Mouse (Mus musculus) left cerebral cortex, adult 11 months (tissue): ENCODE measurements at regions not wholly inside any gene's neighbourhood (a gene's known extent, or its start where the extent isn't known, plus 50 kb on each side); places are given as distances from the start of the nearest gene placed in this dataset.

ENCODE experiments used
- DNase-seq: peaks from one replicate; pipeline ENCODE4 v3.0.0; 2022; ENCODE audit warnings: low spot score

DNA sequence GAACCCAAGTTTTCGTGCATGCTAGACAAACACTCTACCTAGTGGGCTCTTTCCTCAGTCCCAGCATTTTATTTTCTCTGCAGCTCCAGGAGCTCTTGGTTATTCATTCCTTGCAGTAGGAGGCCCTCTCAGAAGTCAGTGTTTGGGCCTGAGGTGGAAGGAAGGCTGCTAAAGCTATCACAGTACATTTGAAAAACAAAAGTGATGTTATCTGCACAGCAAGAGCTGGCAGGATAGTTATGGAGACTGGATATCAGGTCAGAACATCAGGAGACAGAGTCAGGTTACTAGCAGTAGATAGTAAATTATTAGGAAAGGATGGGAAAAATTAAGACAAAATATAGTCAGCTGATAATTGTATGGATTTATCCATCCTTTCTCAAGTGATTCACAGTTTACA, 152.2 kb downstream of the Mtx2 start:
- DNase-seq, result no peak

DNA sequence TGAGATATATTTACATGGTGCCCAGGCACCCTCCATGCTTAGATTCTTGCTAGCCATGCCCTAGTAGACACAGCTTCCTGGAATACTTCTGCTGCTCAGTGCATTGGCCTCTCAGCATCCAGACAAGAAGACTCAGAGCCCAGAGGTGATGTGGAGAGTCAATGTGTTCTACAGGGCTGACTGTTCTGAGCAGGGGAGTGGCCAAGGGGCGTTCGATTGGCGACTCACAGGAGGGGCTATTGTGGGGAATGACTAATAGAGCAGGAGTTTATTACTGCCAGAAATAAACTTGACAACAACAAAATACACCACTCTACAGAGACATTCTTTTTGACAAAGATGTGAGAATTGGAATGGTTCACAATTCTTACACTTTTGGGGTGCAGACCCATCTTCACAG, 156.3 kb downstream of the Mtx2 start:
- no peak for DNase-seq

DNA sequence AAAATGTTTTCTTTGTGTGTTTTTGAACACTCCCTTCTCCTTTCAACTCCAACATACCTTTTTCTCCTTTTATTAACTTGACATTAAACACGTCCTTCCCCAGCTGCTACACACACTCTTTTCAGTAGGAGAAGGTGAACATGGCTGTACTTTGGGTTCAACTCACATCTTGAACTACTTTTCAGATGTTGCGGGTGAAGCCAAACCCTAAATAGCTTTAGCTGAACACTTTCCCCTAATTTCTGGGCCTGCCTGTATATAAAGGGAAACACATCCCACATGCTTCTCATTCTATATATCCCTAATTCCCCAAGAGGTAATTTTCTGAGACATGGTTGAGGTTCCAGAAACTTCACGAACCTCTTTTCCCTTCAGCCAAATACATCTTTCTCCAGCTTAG, 168.2 kb downstream of the Mtx2 start:
- DNase-seq, result no peak

DNA sequence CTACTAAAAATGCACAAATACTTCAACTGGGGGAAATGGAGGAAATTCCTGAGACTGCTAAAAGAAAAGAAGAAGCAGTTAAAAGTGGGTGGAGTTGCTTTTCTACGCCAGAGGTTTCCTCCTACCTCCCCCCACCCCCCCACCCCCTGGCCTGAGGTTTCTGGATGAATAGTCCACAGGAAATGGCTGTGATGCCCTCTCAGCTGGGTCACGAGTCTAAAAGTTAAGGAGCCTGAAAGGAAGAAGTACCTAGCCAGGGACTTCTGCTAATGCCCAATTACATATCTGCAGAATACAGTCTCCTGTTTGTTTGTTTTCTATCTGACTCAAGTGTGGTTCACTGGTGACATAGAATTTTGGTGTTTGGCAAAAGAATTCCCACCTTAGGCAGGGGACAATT, 169.4 kb downstream of the Mtx2 start:
- no peak for DNase-seq

DNA sequence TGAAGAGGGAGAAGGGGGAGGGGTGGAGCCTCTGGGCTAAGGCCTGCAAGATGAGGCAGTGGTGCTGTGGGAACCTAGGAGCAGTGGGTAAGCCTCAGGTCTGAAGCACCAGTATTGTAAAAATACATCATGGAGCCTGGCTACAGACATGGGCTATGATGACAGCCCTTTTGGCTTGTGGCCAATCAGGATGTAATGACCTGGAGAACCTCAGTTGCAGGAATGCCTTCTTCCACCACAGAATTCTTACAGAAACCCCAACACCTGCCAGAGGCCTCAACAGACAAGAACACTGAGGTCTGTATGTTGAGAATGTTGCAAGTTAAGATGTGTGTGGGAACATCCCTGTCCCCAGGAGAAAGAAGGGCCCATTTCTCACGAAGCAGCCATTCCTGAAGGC, 172.1 kb downstream of the Mtx2 start:
- no peak for DNase-seq

DNA sequence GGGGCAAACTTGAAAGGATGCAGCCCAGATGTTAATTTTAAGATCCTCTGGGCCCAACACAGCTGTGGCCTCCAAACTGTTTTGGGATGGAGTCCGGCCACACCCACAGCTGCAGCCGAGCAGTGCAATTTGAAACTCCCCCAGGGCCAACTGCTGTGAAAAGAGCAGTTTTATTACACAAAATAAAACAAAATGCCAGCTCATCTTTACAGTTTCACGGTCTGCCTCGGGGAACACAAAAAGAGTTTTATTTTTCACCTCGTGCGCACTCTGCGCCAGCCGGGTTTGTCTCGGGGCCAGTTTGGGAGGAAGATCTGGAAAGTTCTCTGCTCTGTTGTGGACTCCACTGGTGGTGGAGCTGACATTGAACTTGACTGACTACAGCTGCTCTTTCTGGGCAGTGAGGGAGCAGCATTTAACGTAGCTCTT, 174.8 kb downstream of the Mtx2 start:
- no peak for DNase-seq

DNA sequence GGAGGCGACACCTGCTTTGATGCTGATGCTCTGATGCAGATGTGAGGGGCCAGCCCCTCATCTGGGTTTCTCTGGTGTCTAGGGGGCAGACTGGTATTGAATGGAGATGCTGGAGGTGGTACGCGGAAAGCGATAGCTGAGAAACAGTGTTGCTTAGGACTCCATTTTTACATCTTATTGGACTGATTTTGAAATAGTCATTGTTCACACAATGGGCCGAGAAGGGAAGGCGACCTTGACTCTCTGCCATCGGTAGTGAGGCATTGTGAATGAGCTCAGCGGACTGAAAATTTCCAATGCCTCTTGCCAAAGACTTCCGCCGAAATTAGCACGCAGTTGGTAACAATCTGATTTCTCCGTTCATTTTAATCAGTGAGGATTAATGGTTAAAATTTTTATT, 177.0 kb downstream of the Mtx2 start:
- no peak for DNase-seq

DNA sequence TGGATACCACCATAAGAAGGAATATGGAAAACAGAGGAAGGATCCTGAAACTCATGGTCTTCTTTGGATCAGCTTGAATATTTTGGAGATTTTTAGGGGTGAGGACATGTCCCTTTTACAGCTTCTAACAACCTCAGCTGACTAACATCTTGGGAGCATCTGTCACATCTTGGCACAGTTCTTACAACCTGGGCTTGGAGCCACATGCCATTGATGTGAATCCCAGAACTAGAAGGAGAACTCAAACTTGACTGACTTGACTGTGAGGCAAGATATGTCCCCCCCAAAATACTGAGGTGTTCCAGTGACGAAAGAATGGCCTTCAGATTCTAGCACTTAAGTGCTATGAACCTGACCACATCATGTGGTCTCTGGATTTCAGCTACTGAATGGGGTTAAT, 182.5 kb downstream of the Mtx2 start:
- no peak for DNase-seq

DNA sequence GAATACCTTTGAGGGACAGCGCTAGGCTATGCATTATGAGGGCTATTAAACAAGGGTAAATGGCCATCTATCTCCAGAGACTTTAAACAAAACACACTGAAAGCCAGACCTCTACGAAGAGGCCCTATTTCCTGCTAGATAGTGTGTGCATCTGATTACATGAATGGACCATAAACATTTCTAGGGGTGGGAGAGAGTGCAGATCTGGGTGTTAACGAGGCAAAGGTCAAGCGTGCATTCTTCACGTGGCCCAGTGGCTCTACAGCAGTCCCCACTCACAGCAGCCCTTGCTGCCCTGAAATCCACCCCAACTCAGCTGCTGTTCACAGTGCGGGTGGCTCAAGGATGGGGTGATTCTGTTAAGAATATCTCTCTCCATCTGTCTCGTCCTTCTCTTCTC, 185.0 kb downstream of the Mtx2 start:
- no peak for DNase-seq

DNA sequence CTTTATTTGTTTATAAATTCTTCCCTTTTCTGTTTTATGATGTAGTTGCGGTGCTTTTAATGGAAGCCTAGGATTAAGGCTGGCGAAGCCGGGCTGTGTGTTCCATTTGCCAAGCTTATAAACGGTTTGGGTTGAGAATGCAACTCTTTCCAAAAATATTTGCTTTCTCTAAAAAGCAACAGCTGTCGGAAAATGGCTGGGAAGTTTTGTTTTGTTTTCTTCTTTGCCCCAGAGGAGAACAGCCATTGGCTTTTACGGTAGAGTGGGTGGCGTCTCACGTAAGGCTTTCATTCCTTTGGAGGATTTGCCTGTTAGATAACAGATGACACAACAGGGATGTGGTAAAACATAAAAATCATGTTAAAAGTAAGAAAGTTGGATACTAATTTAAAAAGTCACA, 186.4 kb downstream of the Mtx2 start:
- no peak for DNase-seq

DNA sequence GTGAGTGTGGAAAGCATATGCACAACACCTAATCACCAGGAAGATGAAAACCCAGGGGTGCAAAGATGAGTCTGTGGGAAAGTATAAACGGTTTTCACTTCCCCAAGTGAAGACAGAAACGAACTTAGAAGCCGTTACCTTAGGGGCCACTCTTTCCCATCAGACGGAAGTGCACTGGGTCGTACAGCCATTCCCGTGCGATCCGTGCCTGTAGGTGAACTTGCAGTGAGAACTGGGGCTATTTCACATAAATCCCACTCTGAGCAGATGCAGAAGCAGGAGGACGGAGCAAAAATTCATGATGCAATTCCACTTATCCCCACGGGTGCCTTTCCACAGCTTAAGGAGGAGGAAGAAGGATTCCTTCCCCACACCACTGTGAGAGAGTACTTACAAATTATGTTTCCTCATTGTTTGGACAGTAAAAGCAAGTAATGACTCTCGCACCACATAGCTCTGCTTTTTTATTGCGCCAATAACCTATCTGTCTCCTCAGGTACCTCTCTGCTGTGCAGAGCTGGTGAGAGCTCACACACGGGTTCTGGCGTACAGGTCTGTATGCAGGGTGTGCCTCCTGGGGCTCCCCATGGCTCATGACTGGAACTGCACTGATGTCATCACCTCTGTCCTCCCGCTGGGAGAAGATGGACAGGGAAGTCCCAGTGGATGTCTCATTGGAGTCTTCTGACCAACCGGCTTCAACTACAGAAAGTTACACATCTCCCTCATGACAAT, 189.6 kb downstream of the Mtx2 start:
- DNase-seq, result no peak

DNA sequence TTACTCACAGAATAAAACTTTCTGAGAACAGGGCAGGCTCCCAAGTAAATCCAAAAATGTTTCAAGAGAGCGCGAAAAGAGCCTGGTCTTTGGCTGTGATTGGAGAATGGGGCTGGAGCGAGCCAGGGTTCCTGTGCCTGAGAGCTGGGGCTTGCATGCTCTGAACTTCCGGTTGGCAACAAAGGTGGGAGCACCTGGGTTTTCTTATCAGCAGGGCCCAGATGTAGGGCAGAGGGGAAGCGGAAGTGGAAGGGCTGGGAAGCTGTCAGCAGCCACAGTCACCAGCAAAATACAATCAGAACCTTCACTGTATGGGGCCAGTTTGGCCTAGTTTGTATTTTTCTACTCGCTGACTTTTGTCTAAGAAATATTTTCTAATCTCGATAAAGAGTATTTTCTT, 193.9 kb downstream of the Mtx2 start:
- DNase-seq, result no peak

DNA sequence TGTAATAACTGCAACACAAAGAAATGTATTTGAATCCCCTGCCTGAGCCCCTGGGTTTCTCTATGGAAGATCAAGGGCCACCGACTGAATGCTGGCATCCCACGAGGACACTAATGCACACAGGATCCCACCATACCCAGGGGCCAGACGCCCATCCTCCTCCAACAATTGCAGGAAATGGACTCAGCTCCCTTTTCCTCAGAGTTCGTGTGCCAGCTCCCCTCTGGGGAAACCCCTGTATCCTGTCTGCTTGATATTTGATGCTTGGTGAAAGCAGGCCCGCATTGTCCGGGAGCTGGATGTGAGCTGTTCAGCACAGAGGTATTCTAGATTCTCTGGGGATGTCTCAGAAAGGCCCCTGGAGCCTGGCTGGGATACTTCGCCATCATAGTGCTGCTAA, 196.0 kb downstream of the Mtx2 start:
- no peak for DNase-seq

DNA sequence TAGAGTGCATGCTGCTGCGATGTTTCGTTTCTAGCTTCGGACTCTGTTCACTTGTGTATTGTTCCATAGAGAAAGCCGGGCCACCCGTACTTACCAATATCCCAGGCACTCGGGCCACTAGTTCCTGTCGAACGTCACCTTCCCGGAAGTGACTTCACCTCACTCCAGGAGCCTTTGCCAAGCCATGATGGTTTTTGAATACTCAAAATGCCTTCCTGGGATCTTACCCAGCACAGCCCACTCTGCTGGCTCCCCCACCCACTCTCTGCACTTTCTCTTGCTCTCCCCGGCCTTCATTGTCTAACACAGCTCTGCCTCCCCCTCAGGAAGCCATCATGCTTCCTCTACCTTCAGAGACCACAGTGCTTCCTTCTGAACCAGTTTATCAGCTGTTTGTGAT, 202.5 kb downstream of the Mtx2 start:
- DNase-seq, result no peak

DNA sequence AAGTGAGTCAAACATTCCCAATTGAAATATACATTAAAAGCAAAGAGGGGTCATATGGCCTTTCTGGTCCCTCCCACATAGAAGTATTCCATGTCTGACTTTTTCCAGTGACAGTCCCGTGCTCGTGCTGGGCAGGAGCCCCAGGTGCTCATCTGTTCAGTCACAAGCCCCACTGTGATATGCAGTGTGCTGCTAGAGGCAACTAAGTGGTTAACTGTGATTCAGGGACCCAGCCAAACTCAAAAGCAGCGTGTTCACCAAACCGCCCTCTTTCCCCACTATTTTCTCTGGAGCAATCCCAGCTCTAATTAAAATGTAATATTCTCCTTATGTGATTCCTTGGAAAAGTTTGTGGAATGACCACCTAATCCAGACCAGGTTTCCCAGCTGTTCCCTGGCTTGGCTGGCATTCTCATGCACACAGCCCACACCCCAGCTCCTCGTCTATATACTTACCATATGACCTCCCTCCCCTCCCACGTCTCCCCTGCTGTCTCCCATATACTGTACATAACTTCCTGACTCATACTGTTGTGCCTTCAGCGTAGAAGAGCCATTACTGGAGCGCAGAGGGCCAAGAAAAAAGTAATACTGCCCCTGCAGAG, 203.6 kb downstream of the Mtx2 start:
- DNase-seq, result no peak

DNA sequence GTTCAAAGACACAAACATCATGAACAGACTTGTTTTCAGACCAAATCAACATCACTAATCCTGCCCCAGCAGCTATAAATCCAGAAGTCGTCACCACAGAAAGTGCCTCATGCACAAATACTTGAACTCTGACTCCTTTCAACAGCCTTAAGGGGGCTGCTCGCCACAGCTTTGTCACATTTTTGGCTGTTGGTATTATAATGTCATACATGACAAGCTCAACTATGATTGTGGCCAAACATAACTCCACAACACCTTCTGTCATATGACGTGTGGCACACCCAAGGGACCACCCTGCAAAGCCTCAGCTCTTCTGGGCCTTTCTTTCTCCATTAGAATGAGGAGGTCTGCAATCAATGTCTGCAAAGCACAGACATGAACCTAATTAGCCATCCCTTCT, 209.1 kb downstream of the Mtx2 start:
- no peak for DNase-seq

DNA sequence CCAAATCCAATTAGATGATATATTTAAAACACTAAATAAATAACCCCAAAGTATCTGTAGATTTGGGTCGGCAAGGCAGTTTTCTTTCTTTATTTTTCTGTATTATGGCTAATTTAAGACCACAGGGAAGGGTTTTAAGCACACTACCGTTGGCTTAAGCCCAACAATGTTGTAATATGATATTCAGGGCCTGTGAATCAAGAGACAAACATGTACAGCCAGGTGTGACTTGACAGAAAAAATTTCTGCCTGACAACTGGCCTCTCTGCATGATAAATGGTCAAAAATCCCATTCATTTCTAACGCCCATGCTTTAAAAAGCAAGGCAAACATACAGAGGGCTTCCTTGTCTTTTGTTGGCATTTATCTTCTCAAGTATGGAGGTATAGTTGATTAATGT, 213.5 kb downstream of the Mtx2 start:
- no peak for DNase-seq

DNA sequence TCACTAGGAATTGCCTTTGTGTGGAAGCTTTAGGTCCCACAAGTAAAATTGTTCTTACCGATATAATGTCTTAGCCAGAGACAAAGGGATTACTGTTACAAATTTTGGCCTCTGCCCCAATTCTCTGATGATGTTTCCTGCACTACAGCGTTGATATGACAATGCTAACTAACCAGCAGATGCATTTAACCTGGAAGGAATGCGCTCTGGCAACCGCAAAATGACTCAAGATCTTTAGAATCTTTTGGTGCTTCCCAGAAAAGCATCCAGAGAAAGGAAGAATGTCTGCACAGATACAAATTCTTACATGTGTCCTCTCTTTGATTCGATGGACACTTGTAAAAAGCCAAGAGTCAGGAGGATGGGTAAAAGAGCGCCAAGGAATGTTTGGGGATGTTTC, 221.3 kb downstream of the Mtx2 start:
- DNase-seq, result no peak

DNA sequence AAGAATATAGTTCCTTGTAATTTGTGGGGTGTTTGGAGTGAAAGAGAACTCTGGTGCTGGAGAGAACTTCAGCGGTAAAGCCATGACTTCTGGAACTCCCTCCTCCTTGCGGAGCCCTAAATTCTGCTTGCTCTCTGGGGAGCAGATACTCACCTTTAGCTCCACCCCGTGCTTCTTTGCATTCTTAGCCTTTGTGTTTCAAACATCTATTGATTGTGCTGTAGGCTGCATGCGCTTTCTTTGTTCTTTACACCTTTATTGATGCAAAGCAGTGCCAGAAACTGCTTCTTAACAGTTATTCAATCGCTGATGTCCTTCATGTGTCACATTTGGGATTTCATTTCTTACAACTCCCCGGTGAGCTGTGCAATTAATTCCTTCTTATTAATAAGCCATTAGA, 222.5 kb downstream of the Mtx2 start:
- no peak for DNase-seq

DNA sequence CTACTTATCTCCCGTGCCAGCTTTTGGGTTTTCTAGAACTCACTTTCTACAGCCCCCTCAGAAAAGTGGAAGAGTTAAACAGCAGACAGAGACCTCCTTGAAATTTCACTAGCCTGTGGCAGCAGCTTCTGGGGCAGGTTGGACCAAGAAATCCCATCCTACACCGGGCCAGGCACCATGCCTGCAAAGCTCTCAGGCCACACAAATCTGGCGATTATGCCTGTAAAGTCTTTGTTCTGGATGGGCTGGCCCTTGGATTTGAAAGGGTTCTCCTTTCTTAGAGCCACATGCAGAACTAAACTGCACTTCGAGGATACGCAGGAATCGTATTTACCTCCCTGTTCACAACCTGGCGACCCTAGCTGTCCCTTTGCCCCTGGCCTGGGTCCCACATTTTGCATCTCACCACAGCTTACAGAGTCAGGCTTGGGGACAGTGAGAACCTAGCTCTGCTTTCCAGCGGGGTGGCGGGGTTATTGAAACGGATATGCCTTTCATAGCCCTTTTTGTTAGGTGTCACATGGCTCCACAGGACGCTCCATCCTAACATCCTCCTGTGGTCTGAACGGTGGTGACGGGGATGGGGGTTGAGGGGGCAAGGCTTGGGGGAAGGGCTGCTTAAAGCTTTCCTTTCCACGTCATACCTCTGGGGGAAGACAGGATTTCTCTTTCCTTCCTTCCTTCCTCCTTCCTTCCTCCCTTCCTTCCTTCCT, 229.0 kb downstream of the Mtx2 start:
- no peak for DNase-seq

DNA sequence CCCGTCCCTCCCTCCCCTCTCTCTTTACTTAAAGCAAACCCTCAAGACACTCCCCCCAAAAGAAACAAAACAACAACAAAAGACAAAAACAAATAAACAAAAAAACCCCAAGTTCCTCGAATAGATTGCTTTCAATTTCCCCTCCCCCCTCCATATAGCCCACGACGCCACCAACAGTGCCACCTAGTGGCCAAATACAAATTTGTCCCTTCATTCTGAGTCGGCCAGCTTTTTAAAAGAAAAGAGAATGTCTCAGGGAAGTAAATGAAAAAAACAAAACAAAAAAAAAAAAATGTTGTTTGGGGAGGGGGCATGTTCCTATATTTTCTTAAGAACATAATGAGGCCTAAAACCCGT, 229.6 kb downstream of the Mtx2 start:
- DNase-seq, result peak; percentile 11

DNA sequence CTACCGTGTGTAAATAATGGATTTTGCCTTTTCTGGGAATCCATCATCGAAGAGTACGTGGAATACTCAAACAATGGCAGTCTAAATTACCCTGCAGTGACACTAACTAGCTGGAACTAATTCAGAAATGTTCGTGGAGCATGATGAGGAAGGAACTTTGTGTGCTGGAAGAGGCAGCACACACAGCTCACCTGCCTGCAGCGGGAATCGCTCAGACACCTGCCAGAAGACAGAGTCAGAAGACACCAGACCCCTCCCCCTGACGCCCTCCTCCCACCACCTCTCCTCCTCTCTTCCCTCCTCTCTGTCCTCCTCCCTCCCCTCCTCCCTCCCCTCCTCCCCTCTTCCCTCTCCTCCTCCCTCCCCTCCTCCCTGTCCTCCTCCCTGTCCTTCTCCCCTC, 235.4 kb downstream of the Mtx2 start:
- DNase-seq, result no peak

DNA sequence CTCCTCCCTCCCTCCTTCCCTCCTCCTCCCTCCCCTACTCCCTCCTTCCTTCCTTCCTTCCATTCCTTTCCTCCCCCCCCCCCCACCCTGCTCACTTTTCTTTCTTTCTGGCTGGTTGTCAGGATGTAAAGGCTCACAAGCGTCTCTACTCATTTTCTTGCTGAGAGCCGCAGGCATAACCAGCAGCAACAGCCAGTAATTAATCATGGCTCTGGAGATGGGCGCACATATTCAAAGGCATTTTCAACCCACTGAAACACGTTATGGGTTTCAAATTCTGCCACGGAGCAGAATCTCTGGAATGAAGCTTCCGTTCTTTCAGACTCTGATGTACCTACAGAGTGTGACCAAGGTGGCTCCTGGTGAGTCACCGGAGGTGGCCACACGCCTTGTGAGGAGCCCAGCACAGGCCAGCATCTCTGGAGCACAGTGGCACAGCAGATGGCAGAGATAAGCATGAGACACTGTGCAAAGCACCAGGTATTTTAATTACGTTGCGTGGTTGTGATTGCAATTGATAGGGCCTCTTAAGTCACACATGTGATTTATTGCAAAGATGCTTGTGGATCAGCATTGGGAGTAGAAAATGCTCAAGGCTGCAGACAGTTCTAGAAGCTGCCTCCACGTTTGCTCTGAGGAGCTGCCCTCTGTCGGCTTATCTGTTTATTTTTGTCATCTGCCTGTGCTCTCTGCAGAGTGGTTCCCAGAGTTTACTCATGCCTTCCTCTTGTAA, 236.0 kb downstream of the Mtx2 start:
- DNase-seq, result no peak
